Mouse (Mus musculus): ENCODE measurements at regions not wholly inside any gene's neighbourhood (a gene's known extent, or its start where the extent isn't known, plus 50 kb on each side); places are given as distances from the start of the nearest gene placed in this dataset.

GRCm38 (mm10) chr16:51086556-51086955 lies 495.6 kb upstream of the Ccdc54 start:
- Histone ChIP-seq H3K4me1 (ENCODE audit: control insufficient read depth in 2 of 2, insufficient read depth in 2 of 2, low read length in 2 of 2) (no peaks in the 10 kb centered on the region), H3K27me3 (ENCODE audit: control insufficient read depth, insufficient read depth, low read length) (no peaks in the 10 kb centered on the region), H3K27ac (replicated peaks in 1 of 2; ENCODE audit: control insufficient read depth in 1 of 2, insufficient read depth in 1 of 2, low read depth in 2 of 2, low read length in 2 of 2) (no peak overlapping the region), H3K4me2 (ENCODE audit: low read length) (no peak overlapping the region), H3K9ac (ENCODE audit: low read length) (no peak overlapping the region), H3K9me3 (ENCODE audit: control insufficient read depth, low read length) (no peaks in the 10 kb centered on the region), H3K36me3 (ENCODE audit: control insufficient read depth, insufficient read depth, low read length) (no peaks in the 10 kb centered on the region), H3K4me3 (ENCODE audit: control insufficient read depth in 1 of 2, insufficient read depth in 1 of 2, low read depth in 1 of 2, low read length in 2 of 2) (no peak overlapping the region)
- ATAC-seq (ENCODE audit: insufficient number of reproducible peaks, insufficient read depth, low FRiP score, low read depth) = no peak
- WGBS = 88% methylated on average over 7 of the region's 7 CpGs

DNA sequence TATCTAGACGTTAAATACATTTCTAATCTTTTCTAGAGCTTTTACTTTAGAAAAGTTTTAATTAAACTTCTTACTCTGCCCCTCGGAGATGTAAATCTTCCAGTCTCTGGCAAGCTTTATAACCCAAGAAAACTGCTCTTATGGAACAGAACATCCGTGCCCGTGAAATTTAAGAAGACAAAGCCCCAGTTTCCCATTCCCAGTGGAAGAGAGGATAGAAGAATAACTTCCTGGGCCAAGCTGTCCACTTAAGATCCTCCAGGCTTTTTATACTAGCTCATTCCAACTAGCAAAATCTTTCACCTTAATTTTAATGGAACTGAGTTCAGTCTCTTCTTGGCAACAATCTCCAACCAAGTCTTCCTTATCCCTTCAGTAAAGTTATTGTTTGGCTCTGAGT lies 489.2 kb upstream of the Ccdc54 start:
- Histone ChIP-seq H3K4me3 (ENCODE audit: control insufficient read depth in 1 of 2, insufficient read depth in 1 of 2, low read depth in 1 of 2, low read length in 2 of 2) (no peak overlapping the region), H3K4me1 (ENCODE audit: control insufficient read depth in 2 of 2, insufficient read depth in 2 of 2, low read length in 2 of 2) (no peaks in the 10 kb centered on the region), H3K9me3 (ENCODE audit: control insufficient read depth, low read length) (no peaks in the 10 kb centered on the region), H3K4me2 (ENCODE audit: low read length) (no peak overlapping the region), H3K27me3 (ENCODE audit: control insufficient read depth, insufficient read depth, low read length) (no peaks in the 10 kb centered on the region), H3K9ac (ENCODE audit: low read length) (no peak overlapping the region), H3K27ac (replicated peaks in 1 of 2; ENCODE audit: control insufficient read depth in 1 of 2, insufficient read depth in 1 of 2, low read depth in 2 of 2, low read length in 2 of 2) (no peak overlapping the region), H3K36me3 (ENCODE audit: control insufficient read depth, insufficient read depth, low read length) (no peaks in the 10 kb centered on the region)
- no peak for ATAC-seq (ENCODE audit: insufficient number of reproducible peaks, insufficient read depth, low FRiP score, low read depth)
- WGBS = 74% methylated on average over 4 of the region's 4 CpGs

DNA sequence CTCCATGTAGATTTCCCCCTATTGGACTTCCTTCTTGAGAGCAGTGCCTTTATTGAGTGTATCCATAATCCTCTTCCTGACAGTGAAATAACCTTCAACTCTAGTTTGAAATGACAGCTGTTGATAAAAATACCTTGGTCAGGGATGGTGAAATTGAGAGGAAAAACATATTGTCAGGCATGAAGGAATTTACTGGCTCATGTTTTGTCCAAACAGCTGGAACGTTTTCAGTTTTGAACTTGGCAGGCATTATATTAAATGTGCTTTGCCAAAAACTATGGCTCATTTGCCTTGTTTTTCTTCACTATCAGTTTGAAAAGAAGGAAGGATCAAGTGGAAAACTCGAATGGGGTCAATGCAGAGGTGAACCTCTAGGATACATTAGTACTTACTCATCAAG lies 457.7 kb upstream of the Ccdc54 start:
- H3K36me3 ChIP-seq (ENCODE audit: control insufficient read depth, insufficient read depth, low read length) = no peaks in the 10 kb centered on the region
- H3K9ac ChIP-seq (ENCODE audit: low read length) = no peak overlapping the region
- no peak overlapping the region for H3K27ac ChIP-seq (replicated peaks in 1 of 2; ENCODE audit: control insufficient read depth in 1 of 2, insufficient read depth in 1 of 2, low read depth in 2 of 2, low read length in 2 of 2)
- H3K4me2 ChIP-seq (ENCODE audit: low read length) = no peak overlapping the region
- no peaks in the 10 kb centered on the region for H3K9me3 ChIP-seq (ENCODE audit: control insufficient read depth, low read length)
- H3K27me3 ChIP-seq (ENCODE audit: control insufficient read depth, insufficient read depth, low read length) = no peaks in the 10 kb centered on the region
- WGBS = 47% methylated on average over 2 of the region's 2 CpGs
- H3K4me1 ChIP-seq (ENCODE audit: control insufficient read depth in 2 of 2, insufficient read depth in 2 of 2, low read length in 2 of 2) = no peaks in the 10 kb centered on the region
- no peak for ATAC-seq (ENCODE audit: insufficient number of reproducible peaks, insufficient read depth, low FRiP score, low read depth)
- no peak overlapping the region for H3K4me3 ChIP-seq (ENCODE audit: control insufficient read depth in 1 of 2, insufficient read depth in 1 of 2, low read depth in 1 of 2, low read length in 2 of 2)

GRCm38 (mm10) chr16:51048169-51048568 lies 457.2 kb upstream of the Ccdc54 start:
- ATAC-seq (ENCODE audit: insufficient number of reproducible peaks, insufficient read depth, low FRiP score, low read depth) = no peak
- H3K4me2 ChIP-seq (ENCODE audit: low read length) = no peak overlapping the region
- H3K27ac ChIP-seq (replicated peaks in 1 of 2; ENCODE audit: control insufficient read depth in 1 of 2, insufficient read depth in 1 of 2, low read depth in 2 of 2, low read length in 2 of 2) = no peak overlapping the region
- no peak overlapping the region for H3K4me3 ChIP-seq (ENCODE audit: control insufficient read depth in 1 of 2, insufficient read depth in 1 of 2, low read depth in 1 of 2, low read length in 2 of 2)
- WGBS = 74% methylated on average over 4 of the region's 4 CpGs
- H3K36me3 ChIP-seq (ENCODE audit: control insufficient read depth, insufficient read depth, low read length) = no peaks in the 10 kb centered on the region
- no peaks in the 10 kb centered on the region for H3K27me3 ChIP-seq (ENCODE audit: control insufficient read depth, insufficient read depth, low read length)
- H3K4me1 ChIP-seq (ENCODE audit: control insufficient read depth in 2 of 2, insufficient read depth in 2 of 2, low read length in 2 of 2) = no peaks in the 10 kb centered on the region
- no peaks in the 10 kb centered on the region for H3K9me3 ChIP-seq (ENCODE audit: control insufficient read depth, low read length)
- no peak overlapping the region for H3K9ac ChIP-seq (ENCODE audit: low read length)

DNA sequence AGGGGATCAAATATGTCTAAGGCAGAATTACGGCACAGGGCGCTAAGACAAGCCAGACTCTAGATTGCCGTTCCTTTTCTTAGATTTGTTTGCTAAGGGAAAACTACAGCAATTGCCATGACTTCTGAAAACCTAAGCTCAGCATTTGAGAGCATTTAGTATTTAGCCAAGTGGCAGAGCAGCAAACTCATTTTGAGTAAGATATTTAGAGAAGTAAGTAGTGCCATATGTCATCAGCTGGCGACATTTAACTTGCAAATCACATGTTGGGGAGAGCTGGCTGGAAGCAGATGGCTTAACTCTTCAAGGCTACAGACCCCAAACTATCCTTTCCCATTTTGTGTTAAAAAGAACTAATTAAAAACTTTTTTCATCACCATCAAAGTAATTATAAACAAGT lies 450.4 kb upstream of the Ccdc54 start:
- H3K9me3 ChIP-seq (ENCODE audit: control insufficient read depth, low read length) = no peaks in the 10 kb centered on the region
- H3K4me2 ChIP-seq (ENCODE audit: low read length) = no peak overlapping the region
- H3K4me3 ChIP-seq (ENCODE audit: control insufficient read depth in 1 of 2, insufficient read depth in 1 of 2, low read depth in 1 of 2, low read length in 2 of 2) = no peak overlapping the region
- 83% methylated on average over 4 of the region's 4 CpGs for WGBS
- no peak overlapping the region for H3K27ac ChIP-seq (replicated peaks in 1 of 2; ENCODE audit: control insufficient read depth in 1 of 2, insufficient read depth in 1 of 2, low read depth in 2 of 2, low read length in 2 of 2)
- no peaks in the 10 kb centered on the region for H3K4me1 ChIP-seq (ENCODE audit: control insufficient read depth in 2 of 2, insufficient read depth in 2 of 2, low read length in 2 of 2)
- H3K27me3 ChIP-seq (ENCODE audit: control insufficient read depth, insufficient read depth, low read length) = no peaks in the 10 kb centered on the region
- no peaks in the 10 kb centered on the region for H3K36me3 ChIP-seq (ENCODE audit: control insufficient read depth, insufficient read depth, low read length)
- no peak overlapping the region for H3K9ac ChIP-seq (ENCODE audit: low read length)
- ATAC-seq (ENCODE audit: insufficient number of reproducible peaks, insufficient read depth, low FRiP score, low read depth) = no peak

DNA sequence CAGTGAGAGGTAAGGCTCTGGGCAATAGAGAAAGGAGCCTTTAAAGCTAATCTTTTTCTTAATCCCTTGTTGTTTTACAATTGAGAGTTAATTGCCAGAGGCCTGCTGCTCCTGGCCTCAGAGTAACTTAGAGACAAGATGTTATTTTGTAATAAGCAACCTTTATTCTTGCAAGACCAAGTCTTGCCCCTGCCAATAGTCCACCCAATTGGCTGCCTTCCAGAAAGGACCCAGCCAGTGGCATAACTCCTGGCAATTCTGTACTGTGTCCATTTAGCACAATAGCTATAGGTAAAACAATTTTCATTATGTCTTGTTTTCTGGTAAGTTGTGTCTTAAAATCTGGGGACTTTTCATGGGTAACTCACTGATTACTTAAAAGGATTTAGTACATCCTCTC lies 411.9 kb upstream of the Ccdc54 start:
- ATAC-seq (ENCODE audit: insufficient number of reproducible peaks, insufficient read depth, low FRiP score, low read depth) = no peak
- no peaks in the 10 kb centered on the region for H3K4me1 ChIP-seq (ENCODE audit: control insufficient read depth in 2 of 2, insufficient read depth in 2 of 2, low read length in 2 of 2)
- no peaks in the 10 kb centered on the region for H3K27me3 ChIP-seq (ENCODE audit: control insufficient read depth, insufficient read depth, low read length)

DNA sequence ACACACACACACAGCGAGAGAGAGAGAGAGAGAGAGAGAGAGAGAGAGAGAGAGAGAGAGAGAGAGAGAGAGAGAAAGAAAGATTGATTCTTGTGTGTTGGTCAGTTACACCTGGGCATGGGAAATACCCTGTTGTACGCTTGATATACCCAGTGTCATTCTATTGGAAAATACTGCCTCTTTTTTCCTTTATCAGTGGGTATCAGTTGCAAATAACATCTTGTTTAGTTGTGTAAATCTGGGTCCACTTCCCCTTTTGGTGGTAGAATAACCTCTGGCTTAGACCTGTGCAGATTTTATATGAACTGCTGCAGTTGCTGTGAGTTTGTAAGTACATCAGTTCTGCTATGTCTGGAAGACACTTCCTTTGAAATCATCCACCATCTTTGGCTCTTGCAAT lies 373.4 kb upstream of the Ccdc54 start:
- H3K27me3 ChIP-seq (ENCODE audit: control insufficient read depth, insufficient read depth, low read length) = no peaks in the 10 kb centered on the region
- no peak overlapping the region for H3K4me3 ChIP-seq (ENCODE audit: control insufficient read depth in 1 of 2, insufficient read depth in 1 of 2, low read depth in 1 of 2, low read length in 2 of 2)
- no peak for ATAC-seq (ENCODE audit: insufficient number of reproducible peaks, insufficient read depth, low FRiP score, low read depth)
- no peak overlapping the region for H3K9ac ChIP-seq (ENCODE audit: low read length)
- no peak overlapping the region for H3K4me2 ChIP-seq (ENCODE audit: low read length)
- H3K27ac ChIP-seq (replicated peaks in 1 of 2; ENCODE audit: control insufficient read depth in 1 of 2, insufficient read depth in 1 of 2, low read depth in 2 of 2, low read length in 2 of 2) = no peak overlapping the region
- H3K4me1 ChIP-seq (ENCODE audit: control insufficient read depth in 2 of 2, insufficient read depth in 2 of 2, low read length in 2 of 2) = no peaks in the 10 kb centered on the region
- 81% methylated on average over 2 of the region's 2 CpGs for WGBS
- H3K36me3 ChIP-seq (ENCODE audit: control insufficient read depth, insufficient read depth, low read length) = no peaks in the 10 kb centered on the region
- H3K9me3 ChIP-seq (ENCODE audit: control insufficient read depth, low read length) = no peaks in the 10 kb centered on the region

More for the DNA sequence above, 411.9 kb upstream of the Ccdc54 start:
- Histone ChIP-seq H3K4me3 (ENCODE audit: control insufficient read depth in 1 of 2, insufficient read depth in 1 of 2, low read depth in 1 of 2, low read length in 2 of 2) (no peak overlapping the region), H3K9me3 (ENCODE audit: control insufficient read depth, low read length) (no peaks in the 10 kb centered on the region), H3K36me3 (ENCODE audit: control insufficient read depth, insufficient read depth, low read length) (no peaks in the 10 kb centered on the region), H3K9ac (ENCODE audit: low read length) (no peak overlapping the region), H3K4me2 (ENCODE audit: low read length) (no peak overlapping the region), H3K27ac (replicated peaks in 1 of 2; ENCODE audit: control insufficient read depth in 1 of 2, insufficient read depth in 1 of 2, low read depth in 2 of 2, low read length in 2 of 2) (no peak overlapping the region)

DNA sequence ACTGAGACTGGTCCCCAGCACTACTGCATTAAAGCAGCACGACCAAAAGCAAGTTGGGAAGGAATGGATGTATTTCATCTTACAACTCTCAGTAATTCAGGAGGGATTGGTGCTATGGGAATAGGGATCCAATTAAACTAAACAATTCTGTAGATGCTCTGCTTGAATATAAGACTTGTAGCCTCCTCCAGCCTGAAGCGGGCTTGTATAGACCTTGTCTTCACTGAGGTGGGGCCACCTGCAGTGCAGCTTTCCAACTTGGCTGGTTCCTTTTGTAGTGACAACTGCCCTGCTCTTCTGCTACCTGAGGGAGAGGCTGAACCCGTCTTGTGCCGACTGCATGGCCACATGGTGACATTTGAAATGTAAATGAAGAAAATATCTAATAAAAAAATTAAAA lies 353.1 kb upstream of the Ccdc54 start:
- no peaks in the 10 kb centered on the region for H3K36me3 ChIP-seq (ENCODE audit: control insufficient read depth, insufficient read depth, low read length)
- H3K4me3 ChIP-seq (ENCODE audit: control insufficient read depth in 1 of 2, insufficient read depth in 1 of 2, low read depth in 1 of 2, low read length in 2 of 2) = no peak overlapping the region
- no peak overlapping the region for H3K9ac ChIP-seq (ENCODE audit: low read length)
- WGBS = 77% methylated on average over 4 of the region's 4 CpGs
- no peaks in the 10 kb centered on the region for H3K9me3 ChIP-seq (ENCODE audit: control insufficient read depth, low read length)
- no peak overlapping the region for H3K27ac ChIP-seq (replicated peaks in 1 of 2; ENCODE audit: control insufficient read depth in 1 of 2, insufficient read depth in 1 of 2, low read depth in 2 of 2, low read length in 2 of 2)
- H3K27me3 ChIP-seq (ENCODE audit: control insufficient read depth, insufficient read depth, low read length) = no peaks in the 10 kb centered on the region
- no peak for ATAC-seq (ENCODE audit: insufficient number of reproducible peaks, insufficient read depth, low FRiP score, low read depth)
- H3K4me2 ChIP-seq (ENCODE audit: low read length) = no peak overlapping the region
- no peaks in the 10 kb centered on the region for H3K4me1 ChIP-seq (ENCODE audit: control insufficient read depth in 2 of 2, insufficient read depth in 2 of 2, low read length in 2 of 2)
